Mouse (Mus musculus) small intestine, adult 2 months (tissue): Measurements from ENCODE around the gene Wwox.

Source experiments
- CTCF ChIP-seq: fragments of 200-500 bp; IDR thresholded peaks from 2 replicates; pipeline ENCODE4 v1.5.1; 2012; ENCODE audit warnings: low read depth, mild to moderate bottlenecking, control low read depth, inconsistent platforms, low read length, moderate library complexity, mixed read lengths; ENCODE audit not compliant: insufficient replicate concordance, insufficient read length; ENCODE audit errors: extremely low read depth
- POLR2A ChIP-seq: fragments of 200-500 bp; IDR thresholded peaks from 2 replicates; pipeline ENCODE4 v1.6.1; 2012; ENCODE audit warnings: low read depth, mild to moderate bottlenecking, control low read depth, inconsistent platforms, low read length, moderate library complexity

DNA sequence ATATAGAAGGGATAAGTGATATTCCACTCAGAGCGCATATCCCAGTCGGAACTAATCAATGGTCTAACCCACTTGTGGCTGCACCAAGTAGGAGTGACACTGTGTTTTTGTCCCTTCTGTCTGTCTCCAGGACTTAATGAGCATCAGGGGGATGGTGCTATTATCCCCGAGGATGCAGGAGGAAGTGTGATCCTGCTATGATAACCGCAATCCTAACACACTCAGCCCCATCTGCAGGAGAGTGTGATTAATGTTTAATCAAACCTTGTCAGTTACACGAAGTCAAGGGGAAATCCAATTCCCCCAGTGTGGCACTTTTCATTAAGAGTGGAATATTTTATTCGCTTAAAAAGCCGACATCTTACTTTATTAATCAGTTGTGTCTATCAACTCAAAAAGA lies 37.8 kb upstream of the Wwox start:
- TF ChIP-seq CTCF, result no peak
- no peak for TF ChIP-seq POLR2A
